Mouse (Mus musculus) 416B (cell line): ENCODE results near the gene Hspa1b.
A peak's percentile ranks its signal among the peaks of the same experiment; 100 is the strongest.
"Not testable (repeated sequence)": the region's sequence is repeated elsewhere in the genome, so short reads cannot be mapped to it uniquely, and the experiment has no call there.

Experiments
- DNase-seq: peaks from one replicate; pipeline ENCODE4 v3.0.0; 2011; ENCODE audit warnings: low read depth

Gene Hspa1b

DNA sequence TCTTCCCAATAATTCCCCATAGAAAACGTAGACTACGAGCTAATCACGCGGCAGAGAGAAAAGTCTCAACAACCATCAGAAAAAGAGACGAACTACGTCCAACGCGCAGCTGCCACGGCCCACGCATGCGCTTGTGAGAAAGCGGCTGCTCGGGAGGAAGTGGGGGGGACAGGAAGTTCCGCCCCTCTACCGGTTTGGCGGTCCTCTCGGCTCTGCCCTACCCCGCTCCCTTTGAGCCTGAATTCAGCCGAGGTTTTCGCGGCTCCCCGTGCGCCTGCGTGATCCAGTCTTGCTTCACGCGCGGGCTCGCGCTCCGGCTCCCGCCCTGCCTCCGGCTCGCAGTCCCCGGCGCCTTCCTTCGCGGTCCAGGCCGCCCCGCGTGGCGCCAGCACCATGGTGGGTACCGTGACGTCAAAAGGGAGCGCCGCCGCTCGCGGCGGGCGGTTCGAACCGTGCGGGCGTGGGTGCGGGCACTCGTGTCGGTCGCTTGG lies 22.7 kb upstream of the Hspa1b start, which contains the start of gene Lsm2:
Gene Lsm2 (plus strand): TSS at position 173 of the 491 bp plus-strand sequence.
- peak; percentile 95 for DNase-seq

DNA sequence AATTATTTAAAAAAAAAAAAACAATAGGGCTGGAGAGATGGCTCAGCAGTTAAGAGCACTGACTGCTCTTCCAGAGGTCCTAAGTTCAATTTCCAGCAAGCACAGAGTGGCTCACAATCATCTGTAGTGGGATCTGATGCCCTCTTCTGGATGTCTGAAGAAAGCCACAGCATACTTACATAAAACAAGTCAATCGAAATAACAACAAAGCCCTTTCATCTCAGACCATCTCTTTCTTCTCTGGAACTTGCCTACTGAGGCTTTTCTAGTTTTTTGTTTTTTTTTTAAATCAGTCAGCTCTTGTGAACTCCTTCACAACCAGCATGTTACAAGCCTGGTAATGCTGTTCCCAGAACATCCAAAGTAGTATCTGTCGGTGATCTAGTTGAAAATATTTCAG lies 21.6 kb upstream of the Hspa1b start:
- peak; percentile 89 for DNase-seq

DNA sequence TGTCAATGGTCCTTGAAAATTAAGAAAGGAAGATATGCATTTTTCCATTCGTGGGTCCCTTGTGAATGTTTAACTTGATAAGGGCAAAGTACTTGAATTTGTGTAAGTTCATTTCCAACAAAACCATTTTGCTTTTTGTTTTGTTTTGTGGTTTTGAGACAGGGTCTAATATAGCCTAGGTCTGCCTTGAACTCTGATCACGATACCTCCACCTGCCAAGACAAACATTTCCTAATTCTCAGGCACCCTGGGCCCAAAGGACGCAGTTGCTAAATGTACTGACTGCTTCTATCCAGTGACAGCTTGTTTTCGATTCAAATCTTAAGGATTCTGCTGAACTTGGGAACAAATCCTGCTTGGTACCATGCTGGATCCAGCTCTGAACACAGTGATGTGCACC lies 20.6 kb upstream of the Hspa1b start:
- no peak for DNase-seq

DNA sequence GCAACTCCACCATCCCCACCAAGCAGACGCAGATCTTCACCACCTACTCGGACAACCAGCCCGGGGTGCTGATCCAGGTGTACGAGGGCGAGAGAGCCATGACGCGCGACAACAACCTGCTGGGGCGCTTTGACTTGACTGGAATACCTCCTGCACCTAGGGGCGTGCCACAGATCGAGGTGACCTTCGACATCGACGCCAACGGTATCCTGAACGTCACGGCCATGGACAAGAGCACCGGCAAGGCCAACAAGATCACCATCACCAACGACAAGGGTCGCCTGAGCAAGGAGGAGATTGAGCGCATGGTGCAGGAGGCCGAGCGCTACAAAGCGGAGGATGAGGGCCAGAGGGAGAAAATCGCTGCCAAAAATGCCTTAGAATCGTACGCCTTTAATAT lies 19.2 kb upstream of the Hspa1b start:
- DNase-seq = no peak

DNA sequence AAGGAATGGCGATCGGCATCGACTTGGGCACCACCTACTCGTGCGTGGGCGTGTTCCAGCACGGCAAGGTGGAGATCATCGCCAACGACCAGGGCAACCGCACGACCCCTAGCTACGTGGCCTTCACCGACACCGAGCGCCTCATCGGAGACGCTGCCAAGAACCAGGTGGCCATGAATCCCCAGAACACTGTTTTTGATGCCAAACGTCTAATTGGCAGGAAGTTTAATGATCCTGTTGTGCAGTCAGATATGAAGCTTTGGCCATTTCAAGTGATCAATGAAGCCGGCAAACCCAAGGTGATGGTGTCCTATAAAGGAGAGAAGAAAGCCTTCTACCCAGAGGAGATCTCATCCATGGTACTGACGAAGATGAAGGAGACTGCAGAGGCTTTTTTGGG lies 18.0 kb upstream of the Hspa1b start:
- no peak for DNase-seq

DNA sequence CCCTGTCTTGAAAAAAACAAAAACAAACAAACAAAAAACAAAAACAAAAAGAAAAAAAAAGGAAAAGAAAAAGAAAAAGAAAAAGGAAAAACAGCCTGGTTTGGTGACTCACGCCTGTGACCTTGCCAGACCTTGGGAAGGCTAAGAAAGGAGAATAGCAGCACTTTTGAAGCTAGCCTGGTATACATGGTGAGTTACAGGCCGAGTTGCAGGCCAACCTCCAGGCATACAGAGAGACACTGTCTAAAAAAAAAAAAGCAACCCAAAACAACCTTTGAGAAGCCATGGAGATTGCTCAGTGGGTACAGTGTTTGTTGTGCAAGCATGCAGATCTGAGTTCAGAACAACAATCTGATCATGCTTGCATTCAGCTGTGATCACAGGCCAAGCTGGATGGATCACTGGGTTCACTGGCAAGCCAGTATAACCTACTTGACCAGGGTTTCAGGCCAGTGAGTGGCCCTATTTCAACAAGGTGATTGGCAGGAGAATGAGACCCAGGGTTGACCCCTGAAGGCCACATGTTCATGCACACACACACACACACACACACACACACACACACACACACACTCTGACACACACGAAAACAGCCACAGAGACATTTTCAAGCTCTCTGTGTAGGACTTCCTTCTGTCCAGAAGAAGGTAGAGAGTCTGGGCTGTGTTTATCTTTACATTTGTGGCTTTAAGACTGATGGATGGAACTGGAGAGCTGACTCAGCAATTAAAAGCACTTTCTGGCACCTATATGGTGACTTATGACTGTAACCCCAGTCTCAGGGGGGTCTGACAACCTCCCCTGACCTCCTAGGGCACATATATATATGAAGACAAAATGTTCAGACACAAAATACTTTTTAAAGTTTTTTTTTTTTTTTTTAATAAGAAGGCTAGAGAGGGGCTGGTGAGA lies 16.8 kb upstream of the Hspa1b start:
- DNase-seq = no peak

DNA sequence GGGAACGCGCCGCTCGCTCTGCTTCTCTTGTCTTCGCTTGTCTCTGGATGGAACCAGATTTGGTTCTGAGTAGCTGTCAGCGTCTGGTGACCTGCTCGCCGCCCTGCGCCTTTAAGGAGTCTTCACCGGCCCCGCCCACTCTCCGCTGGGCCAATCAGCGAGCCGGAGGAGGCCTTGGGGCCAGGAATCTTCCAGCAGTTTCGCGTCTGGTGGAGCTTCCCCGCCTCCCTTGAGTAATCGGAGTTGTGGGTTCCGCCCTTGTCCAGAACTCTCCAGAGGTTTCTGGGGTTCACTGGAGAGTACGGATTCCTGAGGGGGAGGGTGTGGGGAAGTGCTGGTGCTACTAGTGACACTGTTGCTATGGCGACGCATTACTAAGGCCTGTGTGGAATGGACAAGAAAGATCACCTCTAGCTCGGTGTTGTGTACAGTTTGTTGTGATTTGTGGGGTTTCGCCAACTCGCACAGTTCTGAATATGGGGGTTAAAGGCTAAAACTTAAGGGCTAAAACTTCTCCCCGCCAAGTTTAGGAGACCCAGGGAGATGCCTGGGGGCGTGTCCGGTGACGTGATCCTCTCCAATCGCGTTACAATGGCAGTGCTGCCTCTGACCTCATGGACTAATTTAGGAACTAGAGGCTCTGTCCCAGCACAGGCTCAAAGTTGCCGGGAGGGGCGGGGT lies 13.2 kb upstream of the Hspa1b start, which contains the start of the genes Hspa1a and Hspa1l:
Gene Hspa1a (minus strand): TSS at position 88 of the 681 bp plus-strand sequence.
Gene Hspa1l (plus strand): TSS at position 635 of the 681 bp plus-strand sequence.
- not testable (repeated sequence) for DNase-seq

DNA sequence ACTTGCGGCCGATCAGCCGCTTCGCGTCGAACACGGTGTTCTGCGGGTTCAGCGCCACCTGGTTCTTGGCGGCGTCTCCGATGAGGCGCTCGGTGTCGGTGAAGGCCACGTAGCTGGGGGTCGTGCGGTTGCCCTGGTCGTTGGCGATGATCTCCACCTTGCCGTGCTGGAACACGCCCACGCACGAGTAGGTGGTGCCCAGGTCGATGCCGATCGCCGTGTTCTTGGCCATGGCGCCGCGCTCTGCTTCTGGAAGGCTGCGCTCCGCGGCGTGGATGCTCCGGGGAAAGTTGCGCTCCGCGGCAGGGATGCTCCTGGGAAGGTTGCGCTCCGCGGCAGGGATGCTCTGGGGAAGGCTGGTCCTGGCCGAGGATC lies 12.6 kb upstream of the Hspa1b start:
- not testable (repeated sequence) for DNase-seq

DNA sequence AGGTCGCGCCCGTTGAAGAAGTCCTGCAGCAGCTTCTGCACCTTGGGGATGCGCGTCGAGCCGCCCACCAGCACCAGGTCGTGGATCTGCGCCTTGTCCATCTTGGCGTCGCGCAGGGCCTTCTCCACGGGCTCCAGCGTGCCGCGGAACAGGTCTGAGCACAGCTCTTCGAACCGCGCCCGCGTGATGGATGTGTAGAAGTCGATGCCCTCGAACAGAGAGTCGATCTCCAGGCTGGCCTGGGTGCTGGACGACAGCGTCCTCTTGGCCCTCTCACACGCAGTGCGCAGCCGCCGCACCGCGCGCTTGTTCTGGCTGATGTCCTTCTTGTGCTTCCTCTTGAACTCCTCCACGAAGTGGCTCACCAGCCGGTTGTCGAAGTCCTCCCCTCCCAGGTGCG lies 11.8 kb upstream of the Hspa1b start:
- not testable (repeated sequence) for DNase-seq

DNA sequence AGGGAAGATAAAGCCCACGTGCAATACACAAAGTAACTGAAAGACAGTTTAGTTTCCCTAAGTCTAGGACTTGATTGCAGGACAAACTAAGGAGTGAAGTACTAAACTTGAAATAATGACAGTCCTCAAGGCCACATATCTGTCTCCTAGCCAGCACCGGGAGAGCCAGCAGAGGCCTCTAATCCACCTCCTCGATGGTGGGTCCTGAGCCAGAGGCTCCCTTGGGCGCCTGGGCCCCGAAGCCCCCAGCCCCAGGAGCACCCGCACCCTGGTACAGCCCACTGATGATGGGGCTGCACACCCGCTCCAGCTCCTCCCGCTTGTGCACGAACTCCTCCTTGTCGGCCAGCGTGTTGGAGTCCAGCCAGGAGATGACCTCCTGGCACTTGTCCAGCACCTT lies 10.8 kb upstream of the Hspa1b start, which contains the start of gene Gm20481:
Gene Gm20481 (plus strand): TSS at position 91 of the 400 bp plus-strand sequence.
- not testable (repeated sequence) for DNase-seq

DNA sequence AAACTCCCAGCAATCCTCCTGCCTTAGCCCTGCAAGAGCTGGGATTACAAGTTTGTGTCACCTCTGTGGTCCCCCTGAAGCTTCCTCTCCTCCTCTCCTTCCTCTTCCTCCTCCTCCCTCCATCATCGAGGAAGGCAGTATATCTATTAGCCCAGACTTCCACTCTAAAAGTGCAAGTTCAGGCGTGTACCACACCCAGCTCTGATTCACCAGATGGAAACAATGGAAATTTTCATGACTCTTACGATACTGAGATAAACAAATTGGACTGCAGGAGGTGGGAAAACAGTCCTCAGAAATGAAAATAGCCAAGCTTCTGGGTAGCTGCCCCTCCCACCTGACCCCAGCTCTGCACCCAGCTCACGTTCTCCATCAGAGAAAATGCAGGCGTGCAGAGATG lies 6.6 kb upstream of the Hspa1b start:
- DNase-seq = peak; percentile 56

DNA sequence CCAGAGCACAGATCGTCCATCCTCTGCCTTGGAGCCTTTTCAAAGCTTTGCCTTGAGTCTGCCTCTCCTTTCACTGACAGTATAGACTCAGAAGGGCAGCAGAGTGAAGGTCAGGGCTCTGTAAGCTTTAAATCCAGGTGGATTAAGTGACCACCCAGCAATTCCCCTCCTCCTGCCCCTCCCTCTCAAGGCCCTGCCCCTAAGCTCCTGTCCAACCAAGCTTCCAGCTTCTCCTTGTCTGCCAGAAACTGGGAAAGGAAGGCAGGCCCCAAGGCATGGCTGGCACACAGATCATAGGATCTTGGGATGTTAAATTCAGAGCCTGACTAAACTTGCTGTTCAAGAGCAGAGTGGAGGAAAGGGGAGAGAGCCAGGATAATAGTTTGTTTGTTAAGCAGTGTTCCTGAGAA lies 5.6 kb upstream of the Hspa1b start:
- DNase-seq = no peak

DNA sequence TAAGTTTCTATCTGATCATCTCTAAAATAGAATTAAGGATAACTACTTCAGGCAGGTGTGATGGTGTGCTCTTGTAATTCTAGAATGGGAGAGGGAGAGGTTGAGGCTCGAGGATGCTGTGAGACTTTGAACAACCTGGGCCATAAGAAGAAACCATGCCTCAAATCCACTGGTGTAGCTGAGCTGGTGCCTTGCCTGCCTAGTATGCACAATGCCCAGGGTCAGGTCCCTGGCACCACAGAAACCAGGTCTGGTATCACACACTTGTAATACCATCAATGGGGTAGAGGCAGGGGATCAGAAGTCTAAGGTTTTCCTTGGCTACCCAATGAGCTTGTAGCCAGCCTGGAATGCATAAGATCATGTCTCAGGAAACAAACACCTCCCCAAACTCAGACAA lies 3.8 kb upstream of the Hspa1b start:
- no peak for DNase-seq

DNA sequence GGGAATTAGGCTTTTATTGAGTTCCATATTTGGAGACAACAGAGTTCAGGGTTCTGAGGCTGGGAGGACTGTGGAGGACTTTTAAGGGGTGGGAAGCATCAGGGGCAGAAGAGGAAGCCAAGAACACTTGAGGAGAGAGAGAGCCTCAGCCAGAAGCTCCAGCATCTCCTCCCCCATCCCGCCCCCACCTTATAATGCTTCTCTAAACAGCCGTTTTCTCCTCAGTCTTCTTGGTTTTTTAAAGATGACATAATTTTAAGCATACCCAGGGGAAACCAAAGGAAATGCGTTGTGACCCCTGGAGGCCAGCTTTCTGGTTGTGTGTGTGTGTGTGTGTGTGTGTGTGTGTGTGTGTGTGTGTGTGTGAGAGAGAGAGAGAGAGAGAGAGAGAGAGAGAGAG lies 3.1 kb upstream of the Hspa1b start:
- peak; percentile 53 for DNase-seq

DNA sequence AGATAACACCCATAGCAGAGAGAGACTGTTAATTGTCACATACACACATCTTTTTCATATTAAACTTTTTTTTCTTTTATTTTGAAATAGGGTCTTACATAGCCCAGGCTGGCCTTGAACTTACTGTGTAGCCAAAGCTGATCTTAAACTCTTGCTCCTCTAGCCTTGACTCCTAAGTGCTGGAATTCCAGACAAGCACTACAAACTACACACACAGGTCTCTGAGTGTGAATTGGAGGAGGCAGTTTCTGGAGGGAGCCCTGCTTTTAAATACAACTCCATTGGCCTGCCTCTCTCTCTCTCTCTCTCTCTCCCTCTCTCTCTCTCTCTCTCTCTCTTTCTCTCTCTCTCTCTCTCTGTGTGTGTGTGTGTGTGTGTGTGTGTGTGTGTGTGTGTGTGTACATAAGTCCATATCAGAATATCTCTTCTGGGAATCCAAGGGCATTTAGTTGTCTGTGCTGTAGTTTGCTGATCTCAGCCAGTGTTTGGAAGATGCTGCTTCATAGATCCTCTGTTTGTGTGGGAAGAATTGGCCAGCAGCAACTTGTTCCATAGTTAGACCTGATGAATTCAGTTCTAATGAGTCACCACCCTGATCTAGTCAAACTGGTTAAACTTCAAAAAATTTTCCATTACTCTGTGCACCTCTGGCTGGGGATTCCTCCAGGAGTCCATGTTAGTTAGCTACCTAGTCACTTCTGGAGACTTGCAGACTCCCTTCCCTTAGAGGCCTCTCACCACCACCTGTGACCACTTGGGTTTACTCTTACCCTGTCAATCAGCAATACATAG lies 1.9 kb upstream of the Hspa1b start:
- DNase-seq = peak; percentile 25

DNA sequence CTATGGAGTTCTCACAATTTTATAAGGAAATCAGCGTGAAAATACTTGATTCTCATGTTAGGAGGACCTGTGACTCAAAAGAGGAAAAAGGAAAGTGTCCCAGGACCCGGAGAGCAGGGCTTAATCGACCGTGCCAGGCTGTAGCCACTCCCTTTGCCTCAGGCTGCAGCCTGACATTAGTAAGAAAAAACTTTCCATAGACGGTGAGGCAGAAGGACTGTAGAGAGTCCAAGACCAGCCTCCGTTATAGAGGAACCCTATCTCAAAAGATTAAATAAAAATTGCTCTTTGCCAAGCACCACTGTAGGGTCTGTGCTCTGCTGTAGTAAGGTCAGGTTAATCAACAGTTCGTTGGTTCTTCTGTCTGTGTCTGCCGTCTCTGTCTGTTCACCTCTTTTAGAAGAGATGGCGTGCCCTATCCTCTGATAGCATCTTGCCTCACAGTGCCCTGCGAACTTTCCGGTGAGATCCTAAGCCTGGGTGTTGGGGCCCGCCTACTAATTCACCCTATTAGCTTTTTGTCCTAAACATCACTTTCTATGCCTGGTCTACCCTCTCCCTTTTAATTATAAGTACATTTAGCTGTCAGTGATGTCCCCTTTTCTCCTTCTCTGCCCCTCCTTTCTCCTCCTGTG lies 960 bp upstream of the Hspa1b start:
- DNase-seq = no peak

DNA sequence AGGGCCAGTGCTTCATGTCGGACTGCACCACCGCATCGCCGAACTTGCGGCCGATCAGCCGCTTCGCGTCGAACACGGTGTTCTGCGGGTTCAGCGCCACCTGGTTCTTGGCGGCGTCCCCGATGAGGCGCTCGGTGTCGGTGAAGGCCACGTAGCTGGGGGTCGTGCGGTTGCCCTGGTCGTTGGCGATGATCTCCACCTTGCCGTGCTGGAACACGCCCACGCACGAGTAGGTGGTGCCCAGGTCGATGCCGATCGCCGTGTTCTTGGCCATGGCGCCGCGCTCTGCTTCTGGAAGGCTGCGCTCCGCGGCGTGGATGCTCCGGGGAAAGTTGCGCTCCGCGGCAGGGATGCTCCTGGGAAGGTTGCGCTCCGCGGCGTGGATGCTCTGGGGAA lies 306 bp downstream of the Hspa1b start:
- not testable (repeated sequence) for DNase-seq

DNA sequence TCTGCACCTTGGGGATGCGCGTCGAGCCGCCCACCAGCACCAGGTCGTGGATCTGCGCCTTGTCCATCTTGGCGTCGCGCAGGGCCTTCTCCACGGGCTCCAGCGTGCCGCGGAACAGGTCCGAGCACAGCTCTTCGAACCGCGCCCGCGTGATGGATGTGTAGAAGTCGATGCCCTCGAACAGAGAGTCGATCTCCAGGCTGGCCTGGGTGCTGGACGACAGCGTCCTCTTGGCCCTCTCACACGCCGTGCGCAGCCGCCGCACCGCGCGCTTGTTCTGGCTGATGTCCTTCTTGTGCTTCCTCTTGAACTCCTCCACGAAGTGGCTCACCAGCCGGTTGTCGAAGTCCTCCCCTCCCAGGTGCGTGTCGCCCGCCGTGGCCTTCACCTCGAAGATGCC lies 1.1 kb downstream of the Hspa1b start:
- not testable (repeated sequence) for DNase-seq

DNA sequence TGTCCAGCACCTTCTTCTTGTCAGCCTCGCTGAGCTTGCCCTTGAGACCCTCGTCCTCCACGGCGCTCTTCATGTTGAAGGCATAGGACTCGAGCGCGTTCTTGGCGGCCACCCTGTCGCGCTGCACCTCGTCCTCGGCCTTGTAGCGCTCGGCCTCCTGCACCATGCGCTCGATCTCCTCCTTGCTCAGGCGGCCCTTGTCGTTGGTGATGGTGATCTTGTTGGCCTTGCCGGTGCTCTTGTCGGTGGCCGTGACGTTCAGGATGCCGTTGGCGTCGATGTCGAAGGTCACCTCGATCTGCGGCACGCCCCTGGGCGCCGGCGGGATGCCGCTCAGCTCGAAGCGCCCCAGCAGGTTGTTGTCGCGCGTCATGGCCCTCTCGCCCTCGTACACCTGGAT lies 1.7 kb downstream of the Hspa1b start:
- not testable (repeated sequence) for DNase-seq

DNA sequence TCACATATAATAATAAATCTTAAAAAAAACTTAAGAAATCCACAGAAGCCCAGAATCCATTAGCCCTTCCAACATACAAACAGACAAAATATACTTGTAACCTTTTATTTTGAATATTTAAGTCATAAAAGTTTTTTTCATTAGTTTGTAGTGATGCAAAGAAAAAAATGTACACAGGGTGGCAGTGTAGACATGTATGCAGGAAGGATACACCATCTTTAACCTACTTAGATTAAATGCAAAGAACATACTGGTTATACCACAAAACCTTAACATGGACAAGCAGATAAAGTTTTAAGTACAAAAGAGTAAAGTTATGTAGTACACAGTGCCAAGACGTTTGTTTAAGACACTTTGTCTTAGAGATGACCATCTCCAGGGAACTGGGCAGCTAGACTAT lies 2.7 kb downstream of the Hspa1b start:
- peak; percentile 80 for DNase-seq

DNA sequence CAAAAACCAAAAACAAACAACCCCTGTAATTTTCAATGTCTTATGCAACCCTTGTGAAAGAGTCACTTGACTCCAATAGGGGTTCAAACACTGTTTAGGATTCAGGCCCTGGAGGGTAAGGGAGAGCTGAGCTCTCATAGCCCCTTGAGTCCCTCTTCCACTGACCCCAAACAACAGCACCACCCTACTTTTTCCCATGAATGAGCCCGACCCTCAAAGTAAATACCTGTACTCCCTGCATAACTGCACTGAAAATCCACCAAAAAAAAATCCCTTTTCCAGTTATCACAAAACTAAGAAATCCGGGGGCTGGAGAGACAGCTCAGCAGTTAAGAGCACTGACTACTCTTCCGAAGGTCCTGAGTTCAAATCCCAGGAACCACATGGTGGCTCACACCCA lies 3.2 kb downstream of the Hspa1b start:
- DNase-seq = no peak

DNA sequence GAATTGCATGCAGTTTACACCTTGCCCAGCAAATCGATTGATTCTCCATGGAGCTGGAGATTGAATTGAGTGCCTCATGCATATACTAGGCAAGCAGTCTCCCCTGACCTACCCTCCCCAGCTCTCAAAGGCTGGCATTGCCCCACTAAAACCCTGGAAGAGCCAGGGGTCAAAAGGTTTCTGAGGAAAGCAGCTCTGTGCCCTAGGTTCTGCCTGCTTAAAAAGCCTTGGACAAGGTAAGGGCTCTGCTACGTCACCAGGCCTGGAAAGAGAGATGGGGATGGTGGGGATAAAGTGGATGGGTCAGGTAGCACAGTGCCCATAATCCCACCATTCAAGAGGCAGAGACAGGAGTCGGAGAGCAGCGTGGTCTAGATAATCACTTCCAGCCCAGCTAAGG lies 4.2 kb downstream of the Hspa1b start:
- DNase-seq = no peak
